Mouse (Mus musculus) limb, embryonic 14.5 days (tissue): ENCODE measurements at regions not wholly inside any gene's neighbourhood (a gene's known extent, or its start where the extent isn't known, plus 50 kb on each side); places are given as distances from the start of the nearest gene placed in this dataset.

ENCODE experiments used
- ATAC-seq: fragments of 200-750 bp; cut with Nextera tagmentation; 2 replicates; pipeline ENCODE4 v1.8.0; 2017; ENCODE audit warnings: low read depth, moderate number of reproducible peaks, moderate TSS enrichment; ENCODE audit not compliant: low FRiP score
- DNase-seq: peaks from one replicate; pipeline ENCODE4 v3.0.0-alpha.2; 2015; ENCODE audit warnings: low spot score
- H3K27ac ChIP-seq: fragments of 300-500 bp; sonication (generic); replicated peaks from 2 replicates; pipeline ENCODE4 v1.5.1; 2014; ENCODE audit warnings: low read depth, mild to moderate bottlenecking, low read length, moderate library complexity, mixed read lengths
- H3K27me3 ChIP-seq: fragments of 300-500 bp; sonication (generic); 2 replicates; pipeline ENCODE4 v1.6.1; 2014; ENCODE audit warnings: low read length, mixed read lengths; ENCODE audit not compliant: control insufficient read depth, insufficient read depth
- H3K36me3 ChIP-seq: fragments of 300-500 bp; sonication (generic); 2 replicates; pipeline ENCODE4 v1.6.1; 2014; ENCODE audit warnings: mild to moderate bottlenecking, low read length, moderate library complexity, mixed read lengths; ENCODE audit not compliant: control insufficient read depth, insufficient read depth
- H3K4me1 ChIP-seq: fragments of 300-500 bp; sonication (generic); 2 replicates; pipeline ENCODE4 v1.6.1; 2014; ENCODE audit warnings: antibody characterized with exemption, low read length, mixed read lengths; ENCODE audit not compliant: control insufficient read depth, insufficient read depth
- H3K4me2 ChIP-seq: fragments of 300-500 bp; sonication (generic); replicated peaks from 2 replicates; pipeline ENCODE4 v1.6.1; 2014; ENCODE audit warnings: low read depth, mild to moderate bottlenecking, low read length, moderate library complexity; ENCODE audit not compliant: severe bottlenecking
- H3K4me3 ChIP-seq: fragments of 300-500 bp; sonication (generic); replicated peaks from 2 replicates; pipeline ENCODE4 v1.5.1; 2014; ENCODE audit warnings: low read length
- H3K9ac ChIP-seq: fragments of 300-500 bp; sonication (generic); 2 replicates; pipeline ENCODE4 v1.6.1; 2014; ENCODE audit warnings: mild to moderate bottlenecking, low read depth, low read length, moderate library complexity; ENCODE audit not compliant: severe bottlenecking
- H3K9me3 ChIP-seq: fragments of 300-500 bp; sonication (generic); 2 replicates; pipeline ENCODE4 v1.6.1; 2016; ENCODE audit warnings: low read length; ENCODE audit not compliant: control insufficient read depth
- POLR2A ChIP-seq: fragments of 200-500 bp; IDR thresholded peaks from 2 replicates; pipeline ENCODE4 v1.8.0; 2012; ENCODE audit warnings: inconsistent platforms, mild to moderate bottlenecking, moderate library complexity, borderline replicate concordance; ENCODE audit not compliant: insufficient read depth, insufficient read length; ENCODE audit errors: extremely low read depth
- WGBS: fragments of 180-500 bp; shearing (Covaris S2); extraction: QIAGEN DNeasy Blood & Tissue Kit; methylation state at CpG from one replicate; pipeline ENCODE4 v1.1.7; 2014; 5-methylcytosine and 5-hydroxymethylcytosine counted together

GRCm38 (mm10) chr1:57593707-57594589, 180.0 kb upstream of the Spats2l start:
- peak; percentile 25 for DNase-seq
- TF ChIP-seq POLR2A = no peak
- Histone ChIP-seq H3K9me3 (peaks cover 2% of the 10 kb centered on the region; the same call in 1 of the 2 replicates), H3K4me1 (peaks cover 18% of the 10 kb centered on the region), H3K4me3 (no peak overlapping the region), H3K27ac (peak overlapping the region; percentile 55), H3K4me2 (0 out of 2 replicates have a peak overlapping the region, but pooled peaks have one; percentile 13), H3K36me3 (no peaks in the 10 kb centered on the region), H3K9ac (no peak overlapping the region), H3K27me3 (no peaks in the 10 kb centered on the region)
- peak; percentile 77 for ATAC-seq
- WGBS = 45% methylated on average over 7 of the region's 7 CpGs

GRCm38 (mm10) chr1:57594815-57595214, 179.1 kb upstream of the Spats2l start:
- H3K4me2 ChIP-seq = no peak overlapping the region
- no peak overlapping the region for H3K9ac ChIP-seq
- 0 out of 2 replicates have a peak overlapping the region, but pooled peaks have one; percentile 7 for H3K27ac ChIP-seq
- no peak overlapping the region for H3K4me3 ChIP-seq
- 35% methylated on average over 5 of the region's 5 CpGs for WGBS
- DNase-seq (no peak), ATAC-seq (no peak)
- H3K36me3 ChIP-seq = no peaks in the 10 kb centered on the region
- no peak for TF ChIP-seq POLR2A
- H3K9me3 ChIP-seq = no peaks in the 10 kb centered on the region
- H3K4me1 ChIP-seq = peaks cover 18% of the 10 kb centered on the region
- no peaks in the 10 kb centered on the region for H3K27me3 ChIP-seq

- no peaks in the 10 kb centered on the region for H3K36me3 ChIP-seq
- 74% methylated on average over 2 of the region's 2 CpGs for whole genome bisulfite sequencing
- TF ChIP-seq POLR2A = no peak
- H3K4me1 ChIP-seq = peaks cover 5% of the 10 kb centered on the region; the same call in 1 of the 2 replicates
- H3K9me3 ChIP-seq = no peaks in the 10 kb centered on the region
- no peak overlapping the region for H3K27ac ChIP-seq
- no peak overlapping the region for H3K4me2 ChIP-seq
- ATAC-seq (no peak), DNase-seq (peak; percentile 28)
- H3K9ac ChIP-seq = no peak overlapping the region
- H3K27me3 ChIP-seq = no peaks in the 10 kb centered on the region
- no peak overlapping the region for H3K4me3 ChIP-seq
Observed at GRCm38 (mm10) chr1:57600951-57601350, 173.0 kb upstream of the Spats2l start.

- H3K4me3 ChIP-seq = no peak overlapping the region
- ATAC-seq (0 out of 2 replicates have a peak, but pooled peaks have one; percentile 19), DNase-seq (peak; percentile 20)
- no peak overlapping the region for H3K9ac ChIP-seq
- H3K36me3 ChIP-seq = no peaks in the 10 kb centered on the region
- no peaks in the 10 kb centered on the region for H3K9me3 ChIP-seq
- no peak for TF ChIP-seq POLR2A
- WGBS = 57% methylated on average over 1 of the region's 1 CpGs
- peaks cover 25% of the 10 kb centered on the region; the same call in 1 of the 2 replicates for H3K4me1 ChIP-seq
- H3K27me3 ChIP-seq = no peaks in the 10 kb centered on the region
- H3K4me2 ChIP-seq = no peak overlapping the region
- peak overlapping the region; percentile 49; the same call in 1 of the 2 replicates for H3K27ac ChIP-seq
Observed at GRCm38 (mm10) chr1:57605525-57605924, 168.4 kb upstream of the Spats2l start.

GRCm38 (mm10) chr1:57606060-57606683, 167.8 kb upstream of the Spats2l start:
- Histone ChIP-seq H3K4me3 (no peak overlapping the region), H3K36me3 (no peaks in the 10 kb centered on the region), H3K4me1 (peaks cover 25% of the 10 kb centered on the region; the same call in 1 of the 2 replicates), H3K9ac (no peak overlapping the region), H3K27me3 (no peaks in the 10 kb centered on the region), H3K27ac (peak overlapping the region; percentile 49), H3K9me3 (no peaks in the 10 kb centered on the region), H3K4me2 (peak overlapping the region; percentile 18; the same call in 1 of the 2 replicates)
- 19% methylated on average over 4 of the region's 4 CpGs for WGBS
- ATAC-seq (peak; percentile 88), DNase-seq (peak; percentile 53)
- TF ChIP-seq POLR2A = no peak
